Mouse (Mus musculus) hematopoietic multipotent progenitor cell, adult 10-12 weeks (in vitro differentiated cells): ENCODE results near the gene Gbp4. TPM values are rescaled to one million over a fixed set of nuclear protein-coding genes. Genes with fewer than 3 reads are reported as not detected.

Experiments used
- polyA plus RNA-seq: library from polyadenylated mRNA; stranded (reverse); fragments of >175 nt; gene quantifications from 2 replicates; pipeline ENCODE4 v1.2.3, GENCODE M21; 2012; ENCODE audit warnings: low replicate concordance

Gene Gbp4
- polyA plus RNA-seq: 4.8 and 11.7 TPM in 2 replicates

DNA sequence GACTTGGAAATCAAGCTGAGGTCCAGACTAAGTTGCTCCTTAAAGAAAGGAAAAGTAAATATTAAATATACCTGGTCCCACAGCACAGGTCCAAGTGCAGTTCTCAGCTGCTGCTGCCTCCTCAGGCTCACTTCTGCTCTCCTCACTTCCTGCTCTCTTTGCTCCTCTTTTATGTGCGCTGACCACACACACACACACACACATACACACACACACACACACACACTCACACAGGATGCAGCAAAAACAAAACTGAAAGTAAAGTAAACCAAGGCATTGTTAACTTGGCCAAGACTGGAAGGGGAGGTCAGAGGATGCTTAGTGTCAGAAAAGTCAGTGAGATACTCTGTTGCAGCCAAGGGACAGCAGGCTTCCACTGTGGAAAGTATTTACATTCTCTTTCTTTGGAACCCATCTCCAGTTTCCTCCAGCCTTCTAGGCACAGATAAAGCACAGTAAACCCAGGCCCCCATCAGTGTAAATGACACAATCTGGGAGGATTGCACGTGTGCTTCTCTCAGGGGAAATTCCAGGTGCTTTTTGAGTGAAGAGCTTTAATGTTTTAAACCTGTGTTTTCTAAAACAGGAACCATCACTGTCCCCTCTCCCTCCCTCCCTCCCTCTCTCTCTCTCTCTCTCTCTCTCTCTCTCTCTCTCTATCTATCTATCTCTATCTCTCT, at the start of gene Gbp4, which contains the start of the genes Gbp9 and Gbp8:
Gbp4 (minus strand) TSS at position 178 of the 680 bp plus-strand sequence.
Gbp9 (minus strand) TSS at position 131 of the 680 bp plus-strand sequence.
Gbp8 (minus strand) TSS at position 132 of the 680 bp plus-strand sequence.

Other genes with a start within 250 kb of the Gbp4 start
- 1.0 and 2.9 TPM in 2 replicates for gene Abcg3, start 156.9 kb downstream of the Gbp4 start, polyA plus RNA-seq
- 9.5 and 31.6 TPM in 2 replicates for gene Gbp9, start within 50 bp of the Gbp4 start, polyA plus RNA-seq
- gene Gbp8, start within 50 bp of the Gbp4 start, polyA plus RNA-seq: 3.3 and 13.6 TPM in 2 replicates
- gene Gbp10, start 99.9 kb upstream of the Gbp4 start, polyA plus RNA-seq: 0.30 and 0.76 TPM in 2 replicates
- 1.1 and 2.0 TPM in 2 replicates for gene Gm43302, start 154.1 kb upstream of the Gbp4 start, polyA plus RNA-seq
- 1.7 and 2.3 TPM in 2 replicates for gene Gbp6, start 154.1 kb upstream of the Gbp4 start, polyA plus RNA-seq